Mouse (Mus musculus): Measurements from ENCODE around the gene Egf. TPM values are rescaled to one million over a fixed set of nuclear protein-coding genes. Genes with fewer than 3 reads are reported as not detected.

Gene Egf
- 19.2 TPM for polyA plus RNA-seq (2014; fragmentation: Illumina TruSeq; extraction: RNeasy Lipid Tissue Mini Kit (QIAGEN cat#74804); ENCODE audit: low read depth, low replicate concordance)

GRCm38 (mm10) chr3:129754650-129755604 is at the start of gene Egf:
Gene Egf (minus strand): TSS chr3:129755316.

GRCm38 (mm10) chr3:129803765-129804164 is 48.6 kb upstream of the Egf start, which contains the start of gene Lrit3:
Gene Lrit3 (minus strand): TSS chr3:129804030.

Other genes starting within 250 kb of the Egf start
- 75.5 TPM for gene Elovl6, start 223.0 kb downstream of the Egf start, polyA plus RNA-seq (2014; fragmentation: Illumina TruSeq; extraction: RNeasy Lipid Tissue Mini Kit (QIAGEN cat#74804); ENCODE audit: low read depth, low replicate concordance)
- not detected for gene Lrit3, start 48.7 kb upstream of the Egf start, polyA plus RNA-seq (2014; fragmentation: Illumina TruSeq; extraction: RNeasy Lipid Tissue Mini Kit (QIAGEN cat#74804); ENCODE audit: low read depth, low replicate concordance)
- gene Rrh, start 67.3 kb upstream of the Egf start, polyA plus RNA-seq (2014; fragmentation: Illumina TruSeq; extraction: RNeasy Lipid Tissue Mini Kit (QIAGEN cat#74804); ENCODE audit: low read depth, low replicate concordance): not detected
- 42.4 TPM for gene Gar1, start 76.1 kb upstream of the Egf start, polyA plus RNA-seq (2014; fragmentation: Illumina TruSeq; extraction: RNeasy Lipid Tissue Mini Kit (QIAGEN cat#74804); ENCODE audit: low read depth, low replicate concordance)
- gene Cfi, start 80.6 kb upstream of the Egf start, polyA plus RNA-seq (2014; fragmentation: Illumina TruSeq; extraction: RNeasy Lipid Tissue Mini Kit (QIAGEN cat#74804); ENCODE audit: low read depth, low replicate concordance): 7.4 TPM
- gene Pla2g12a, start 123.3 kb upstream of the Egf start, polyA plus RNA-seq (2014; fragmentation: Illumina TruSeq; extraction: RNeasy Lipid Tissue Mini Kit (QIAGEN cat#74804); ENCODE audit: low read depth, low replicate concordance): 105 TPM
- 26.2 TPM for gene Casp6, start 146.1 kb upstream of the Egf start, polyA plus RNA-seq (2014; fragmentation: Illumina TruSeq; extraction: RNeasy Lipid Tissue Mini Kit (QIAGEN cat#74804); ENCODE audit: low read depth, low replicate concordance)
- gene Mcub, start 214.9 kb upstream of the Egf start, polyA plus RNA-seq (2014; fragmentation: Illumina TruSeq; extraction: RNeasy Lipid Tissue Mini Kit (QIAGEN cat#74804); ENCODE audit: low read depth, low replicate concordance): 6.9 TPM

Measured in adipose tissue, adult 10 weeks (tissue).